Mouse (Mus musculus) embryonic facial prominence, embryonic 11.5 days (tissue): ENCODE results near the gene Grik2. TPM values are rescaled to one million over a fixed set of nuclear protein-coding genes. Genes with fewer than 3 reads are reported as not detected.
"Not testable (repeated sequence)": the region's sequence is repeated elsewhere in the genome, so short reads cannot be mapped to it uniquely, and the experiment has no call there.

ENCODE experiments used
- ATAC-seq: fragments of 200-750 bp; cut with Nextera tagmentation; replicated peaks from 2 replicates; pipeline ENCODE4 v1.8.0; 2017; ENCODE audit warnings: low read depth; ENCODE audit not compliant: insufficient number of reproducible peaks, low FRiP score, low TSS enrichment
- DNase-seq: peaks from one replicate; pipeline ENCODE4 v3.0.0-alpha.2; 2015; ENCODE audit warnings: low spot score
- H3K27ac ChIP-seq: fragments of 300-500 bp; sonication (generic); replicated peaks from 2 replicates; pipeline ENCODE4 v1.5.1; 2014; ENCODE audit warnings: mild to moderate bottlenecking, low read depth, low read length, control low read depth
- H3K27me3 ChIP-seq: fragments of 300-500 bp; sonication (generic); 2 replicates; pipeline ENCODE4 v1.6.1; 2014; ENCODE audit warnings: mild to moderate bottlenecking, low read length, moderate library complexity, mixed read lengths; ENCODE audit not compliant: control insufficient read depth, insufficient read depth
- H3K36me3 ChIP-seq: fragments of 300-500 bp; sonication (generic); replicated peaks from 2 replicates; pipeline ENCODE4 v1.6.1; 2014; ENCODE audit warnings: low read depth, mild to moderate bottlenecking, low read length, moderate library complexity, mixed read lengths; ENCODE audit not compliant: control insufficient read depth, insufficient read depth
- H3K4me1 ChIP-seq: fragments of 300-500 bp; sonication (generic); 2 replicates; pipeline ENCODE4 v1.6.1; 2014; ENCODE audit warnings: low read length, mixed read lengths; ENCODE audit not compliant: control insufficient read depth, insufficient read depth
- H3K4me2 ChIP-seq: fragments of 300-500 bp; sonication (generic); 2 replicates; pipeline ENCODE4 v1.6.1; 2014; ENCODE audit warnings: low read depth, mild to moderate bottlenecking, control low read depth, low read length, moderate library complexity
- H3K4me3 ChIP-seq: fragments of 300-500 bp; sonication (generic); 2 replicates; pipeline ENCODE4 v1.5.1; 2014; ENCODE audit warnings: low read depth, low read length, control low read depth
- H3K9ac ChIP-seq: fragments of 300-500 bp; sonication (generic); replicated peaks from 2 replicates; pipeline ENCODE4 v1.6.1; 2014; ENCODE audit warnings: mild to moderate bottlenecking, control low read depth, low read length
- H3K9me3 ChIP-seq: fragments of 300-500 bp; sonication (generic); replicated peaks from 2 replicates; pipeline ENCODE4 v1.6.1; 2016; ENCODE audit warnings: mild to moderate bottlenecking, low read length, inconsistent platforms, mixed read lengths; ENCODE audit not compliant: control insufficient read depth
- WGBS: fragments of 180-500 bp; shearing (Covaris S2); extraction: QIAGEN DNeasy Blood & Tissue Kit; methylation state at CpG from one replicate; pipeline ENCODE4 v1.1.7; 2014; 5-methylcytosine and 5-hydroxymethylcytosine counted together
- polyA plus RNA-seq: library from polyadenylated mRNA; unstranded; fragments of >200 nt; fragmentation: Nextera tagmentation; extraction: Ambion mirVana; gene quantifications from 2 replicates; pipeline ENCODE4 v1.2.1, GENCODE M21; 2014

Gene Grik2
- polyA plus RNA-seq, 1 experiment from 2014 or later = 3.8 TPM

DNA sequence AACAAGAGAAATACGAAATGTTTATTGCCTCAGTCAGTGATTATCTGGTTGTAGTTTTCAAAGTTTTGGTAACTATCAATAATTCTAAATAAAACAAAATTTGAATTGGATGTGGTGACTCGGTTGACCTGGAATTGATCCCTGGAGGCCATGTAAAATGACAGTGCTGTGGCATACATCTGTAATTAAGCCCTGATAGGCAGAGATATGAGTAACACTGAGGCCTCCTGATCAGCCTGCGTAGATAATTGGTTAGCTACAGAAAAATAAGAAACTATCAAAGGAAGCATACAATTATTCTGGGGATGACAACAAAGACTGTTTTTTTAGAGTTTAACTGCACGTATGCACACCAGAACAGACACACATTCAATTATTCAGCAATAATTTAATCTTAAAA is 634.4 kb downstream of the Grik2 start:
- no peak overlapping the region for H3K27ac ChIP-seq
- 72% methylated on average over 4 of the region's 4 CpGs for WGBS
- H3K36me3 ChIP-seq = no peaks in the 10 kb centered on the region
- ATAC-seq (no peak), DNase-seq (no peak)
- H3K9me3 ChIP-seq = no peaks in the 10 kb centered on the region
- H3K27me3 ChIP-seq = no peaks in the 10 kb centered on the region
- H3K9ac ChIP-seq = no peak overlapping the region
- H3K4me1 ChIP-seq = no peaks in the 10 kb centered on the region
- no peak overlapping the region for H3K4me2 ChIP-seq
- H3K4me3 ChIP-seq = no peak overlapping the region

DNA sequence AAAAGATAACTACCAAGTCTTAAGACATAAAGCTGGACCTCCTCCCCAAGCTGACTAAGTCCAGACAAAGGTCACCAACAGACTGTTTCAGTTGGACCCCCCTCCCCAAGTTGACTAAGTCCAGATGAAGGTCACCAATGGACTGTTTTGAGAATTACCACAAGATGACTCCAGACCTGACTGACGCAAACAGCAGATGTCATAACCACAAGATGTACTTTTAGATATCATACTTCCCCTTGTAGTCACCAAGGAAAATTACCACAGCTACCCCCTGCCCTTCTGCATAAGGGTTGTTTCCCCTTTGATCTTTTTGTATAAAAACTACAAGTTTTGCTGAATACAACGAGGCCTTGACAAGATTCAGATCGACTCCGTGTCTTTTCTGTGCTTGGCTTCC is 637.1 kb downstream of the Grik2 start:
- H3K9ac ChIP-seq, H3K4me1 ChIP-seq, H3K27me3 ChIP-seq, H3K9me3 ChIP-seq, DNase-seq, H3K4me3 ChIP-seq, H3K36me3 ChIP-seq, H3K27ac ChIP-seq, ATAC-seq, H3K4me2 ChIP-seq: not testable (repeated sequence)
- WGBS = 88% methylated on average over 4 of the region's 4 CpGs

DNA sequence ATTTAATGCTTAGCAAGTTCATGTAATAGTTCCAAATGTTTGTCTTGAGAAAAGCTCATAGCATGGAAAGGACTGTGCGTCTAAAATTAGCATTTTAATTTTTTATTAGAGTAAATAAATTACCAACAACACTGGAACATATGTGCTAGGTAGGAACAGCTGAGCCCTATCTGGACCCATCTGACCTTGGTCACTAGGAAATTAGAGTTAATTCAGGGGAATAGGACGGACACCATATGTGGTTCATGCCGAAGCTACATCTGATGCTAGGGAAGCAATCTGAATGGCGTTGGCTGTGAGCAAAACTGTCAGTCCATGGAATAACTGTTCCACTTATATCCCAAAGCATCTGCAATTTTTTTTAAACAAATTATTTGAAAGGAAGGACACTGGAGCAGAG is 638.9 kb downstream of the Grik2 start:
- DNase-seq = no peak
- Histone ChIP-seq H3K4me3 (no peak overlapping the region), H3K4me1 (no peaks in the 10 kb centered on the region), H3K4me2 (no peak overlapping the region), H3K9me3 (no peaks in the 10 kb centered on the region), H3K9ac (no peak overlapping the region), H3K36me3 (no peaks in the 10 kb centered on the region), H3K27me3 (no peaks in the 10 kb centered on the region), H3K27ac (no peak overlapping the region)
- no peak for ATAC-seq
- 62% methylated on average over 4 of the region's 4 CpGs for WGBS

DNA sequence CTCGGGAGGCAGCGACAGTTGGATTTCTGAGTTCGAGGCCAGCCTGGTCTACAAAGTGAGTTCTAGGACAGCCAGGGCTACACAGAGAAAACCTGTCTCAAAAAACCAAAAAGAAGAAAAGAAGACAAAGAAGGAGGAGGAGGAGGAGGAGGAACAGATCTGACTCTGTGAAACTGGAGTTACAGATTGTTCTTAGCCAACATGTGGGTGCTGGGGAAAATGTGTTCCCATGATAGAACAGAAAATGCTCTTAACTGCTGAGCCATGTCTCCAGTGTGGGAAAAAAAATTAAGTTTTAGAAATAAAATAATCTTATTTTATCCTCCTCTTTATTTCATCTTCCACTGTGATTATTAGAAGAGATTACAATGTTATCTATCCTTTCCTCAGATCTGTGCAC is 645.9 kb downstream of the Grik2 start:
- H3K4me3 ChIP-seq = no peak overlapping the region
- no peak overlapping the region for H3K4me2 ChIP-seq
- H3K4me1 ChIP-seq = no peaks in the 10 kb centered on the region
- H3K27me3 ChIP-seq = no peaks in the 10 kb centered on the region
- DNase-seq (no peak), ATAC-seq (no peak)
- H3K9ac ChIP-seq = no peak overlapping the region
- no peaks in the 10 kb centered on the region for H3K36me3 ChIP-seq
- 95% methylated on average over 3 of the region's 3 CpGs for WGBS
- no peak overlapping the region for H3K27ac ChIP-seq
- H3K9me3 ChIP-seq = no peaks in the 10 kb centered on the region

DNA sequence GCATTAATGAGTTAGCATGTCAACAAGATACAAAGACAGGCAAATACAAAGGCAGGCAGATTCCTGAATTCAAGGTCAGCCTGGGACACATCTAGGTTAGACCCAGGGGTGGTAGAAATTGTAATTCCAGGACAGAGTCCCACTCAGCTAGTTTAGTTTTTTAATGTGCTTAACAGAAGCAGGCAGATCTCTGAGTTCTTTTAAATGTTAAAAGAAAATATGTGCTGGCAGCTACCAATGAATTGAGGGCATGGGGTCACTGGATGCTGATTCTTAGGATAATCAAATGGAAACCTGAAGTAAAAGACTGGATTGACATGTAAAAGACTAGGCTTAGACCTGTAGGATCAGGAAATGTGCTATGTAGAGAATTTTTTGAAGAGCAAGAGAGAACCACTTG is 651.8 kb downstream of the Grik2 start:
- H3K36me3 ChIP-seq = no peaks in the 10 kb centered on the region
- no peaks in the 10 kb centered on the region for H3K27me3 ChIP-seq
- no peak overlapping the region for H3K9ac ChIP-seq
- H3K4me2 ChIP-seq = no peak overlapping the region
- ATAC-seq (no peak), DNase-seq (no peak)
- H3K4me1 ChIP-seq = no peaks in the 10 kb centered on the region
- H3K27ac ChIP-seq = no peak overlapping the region
- no peaks in the 10 kb centered on the region for H3K9me3 ChIP-seq
- no peak overlapping the region for H3K4me3 ChIP-seq

DNA sequence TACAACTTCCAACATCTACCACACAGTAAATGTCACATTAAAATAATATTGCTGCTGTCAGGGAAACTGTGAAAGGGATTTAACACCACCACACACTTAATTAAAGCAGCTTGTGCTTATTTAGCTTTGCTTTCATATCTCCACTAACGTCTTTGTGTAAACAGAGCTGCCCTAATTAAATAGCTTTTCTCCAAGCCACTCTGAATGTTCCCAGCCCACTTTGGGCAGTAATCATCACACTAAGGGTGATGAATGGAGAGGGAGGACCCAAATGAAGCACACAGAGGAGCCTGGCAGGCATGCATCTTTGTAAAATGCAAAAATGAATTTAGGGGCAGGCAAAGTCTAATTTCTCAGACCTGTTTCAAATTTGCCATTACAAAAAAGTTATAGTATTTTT is 657.3 kb downstream of the Grik2 start:
- WGBS = 11% methylated on average over 1 of the region's 1 CpGs
- peak; percentile 2 for DNase-seq
- Histone ChIP-seq H3K27me3 (no peaks in the 10 kb centered on the region), H3K36me3 (no peaks in the 10 kb centered on the region), H3K4me3 (no peak overlapping the region), H3K9ac (no peak overlapping the region), H3K27ac (no peak overlapping the region), H3K9me3 (no peaks in the 10 kb centered on the region), H3K4me1 (no peaks in the 10 kb centered on the region), H3K4me2 (no peak overlapping the region)
- no peak for ATAC-seq

DNA sequence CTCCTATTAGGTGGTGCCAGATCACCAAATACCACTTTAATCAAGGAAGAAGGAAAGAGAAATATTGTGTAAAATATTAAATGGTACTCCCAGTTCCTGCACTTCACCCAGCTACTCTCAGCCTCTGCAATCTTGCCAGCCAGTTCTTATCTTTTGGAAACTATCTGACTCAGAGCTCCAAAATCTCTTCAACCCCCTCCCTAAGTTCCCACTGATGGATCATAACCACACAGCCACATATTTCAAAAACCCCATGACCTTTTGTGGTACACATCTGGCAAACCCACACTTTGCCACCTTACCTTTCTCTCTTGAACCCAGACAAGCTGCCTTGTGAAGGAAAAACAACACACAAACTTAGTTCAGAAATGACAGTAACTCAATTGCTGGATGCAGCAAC is 738.2 kb downstream of the Grik2 start:
- no peak for ATAC-seq

DNA sequence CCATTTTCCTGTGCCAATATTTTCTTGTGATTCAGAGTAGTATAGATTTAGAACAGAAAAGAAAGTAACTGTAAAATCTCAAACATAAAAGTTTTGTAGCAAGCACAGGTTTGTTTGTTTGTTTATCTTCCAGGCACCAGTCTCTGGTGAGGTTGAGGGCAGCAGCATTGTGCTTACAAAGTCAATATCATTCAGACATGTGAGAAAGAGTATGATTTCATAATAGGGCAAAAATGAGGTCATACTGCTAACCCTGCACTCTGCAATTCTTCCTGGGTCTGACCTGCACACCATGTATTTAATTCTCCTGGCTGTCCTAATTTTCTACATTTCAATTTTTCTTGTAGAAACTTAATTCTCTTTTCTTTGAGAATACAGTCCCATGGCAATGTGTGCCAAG is 739.2 kb downstream of the Grik2 start:
- no peak for DNase-seq
- no peaks in the 10 kb centered on the region for H3K9me3 ChIP-seq
- H3K4me3 ChIP-seq = no peak overlapping the region
- no peaks in the 10 kb centered on the region for H3K27me3 ChIP-seq
- H3K9ac ChIP-seq = no peak overlapping the region
- H3K4me2 ChIP-seq = no peak overlapping the region
- H3K4me1 ChIP-seq = no peaks in the 10 kb centered on the region
- no peaks in the 10 kb centered on the region for H3K36me3 ChIP-seq
- H3K27ac ChIP-seq = no peak overlapping the region
- ATAC-seq = no peak

More for the DNA sequence above, 738.2 kb downstream of the Grik2 start:
- Histone ChIP-seq H3K4me2 (no peak overlapping the region), H3K4me3 (no peak overlapping the region), H3K9ac (no peak overlapping the region), H3K36me3 (no peaks in the 10 kb centered on the region), H3K9me3 (no peaks in the 10 kb centered on the region), H3K4me1 (no peaks in the 10 kb centered on the region), H3K27ac (no peak overlapping the region), H3K27me3 (no peaks in the 10 kb centered on the region)
- no peak for DNase-seq
